Mouse (Mus musculus): ENCODE results near the gene Cldn3.

Cldn3 gene

DNA sequence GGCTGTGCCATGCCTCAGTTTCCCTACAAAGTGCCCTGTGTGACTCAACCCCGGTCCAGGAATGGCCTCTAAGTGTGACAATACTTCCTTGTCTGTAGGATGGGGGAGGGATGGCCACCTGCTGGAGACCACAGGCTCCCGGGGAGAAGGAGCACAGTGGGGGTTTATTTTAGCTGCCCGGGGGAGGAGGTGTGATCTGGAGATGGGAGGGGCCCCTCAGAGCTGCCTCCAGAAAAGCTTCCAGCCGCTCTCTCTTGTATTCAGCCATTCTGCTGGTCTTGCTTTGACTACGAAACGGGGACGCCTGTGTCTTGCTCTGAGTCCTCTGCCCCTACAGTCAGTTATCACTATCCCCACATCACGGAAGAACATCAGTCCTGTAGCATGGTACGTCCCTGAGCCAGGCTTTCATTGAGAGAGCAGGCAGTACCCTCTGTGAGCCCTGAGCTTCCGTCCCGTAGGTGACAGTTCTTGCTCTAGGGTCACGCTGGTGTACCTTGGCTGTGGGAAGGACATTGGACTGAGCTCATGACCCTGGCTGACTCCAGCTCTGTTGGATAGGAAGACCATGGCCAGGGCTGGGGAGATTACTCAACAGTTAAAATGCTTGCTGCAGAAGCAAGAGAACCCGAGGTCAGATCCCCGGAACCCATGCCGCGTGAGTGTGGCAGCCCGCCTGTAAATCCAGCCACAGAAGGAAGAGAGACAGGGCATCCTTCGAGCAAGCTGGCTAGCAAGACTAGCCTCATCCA lies 49.8 kb downstream of the Cldn3 start:
- DNase-seq (ENCODE audit: low spot score) = no peak

All from testis, postnatal 14 days (tissue).